Mouse (Mus musculus) limb, embryonic 13.5 days (tissue): ENCODE measurements around the gene Tsr1. TPM values are rescaled to one million over a fixed set of nuclear protein-coding genes. Genes with fewer than 3 reads are reported as not detected.
A peak's percentile ranks its signal among the peaks of the same experiment; 100 is the strongest.

Source experiments
- ATAC-seq: fragments of 200-750 bp; cut with Nextera tagmentation; 2 replicates; pipeline ENCODE4 v1.8.0; 2017; ENCODE audit warnings: low read depth, moderate number of reproducible peaks, moderate TSS enrichment; ENCODE audit not compliant: low FRiP score
- H3K27ac ChIP-seq: fragments of 300-500 bp; sonication (generic); 2 replicates; pipeline ENCODE4 v1.5.1; 2015; ENCODE audit warnings: inconsistent platforms, mild to moderate bottlenecking, moderate library complexity
- H3K27me3 ChIP-seq: fragments of 300-500 bp; sonication (generic); 2 replicates; pipeline ENCODE4 v1.6.1; 2015; ENCODE audit warnings: mild to moderate bottlenecking, inconsistent platforms
- H3K36me3 ChIP-seq: fragments of 300-500 bp; sonication (generic); 2 replicates; pipeline ENCODE4 v1.6.1; 2015; ENCODE audit warnings: inconsistent platforms, mild to moderate bottlenecking, moderate library complexity
- H3K4me1 ChIP-seq: fragments of 300-500 bp; sonication (generic); 2 replicates; pipeline ENCODE4 v1.6.1; 2015; ENCODE audit warnings: inconsistent platforms
- H3K4me2 ChIP-seq: fragments of 300-500 bp; sonication (generic); replicated peaks from 2 replicates; pipeline ENCODE4 v1.6.1; 2015; ENCODE audit warnings: inconsistent platforms, mild to moderate bottlenecking, moderate library complexity
- H3K4me3 ChIP-seq: fragments of 300-500 bp; sonication (generic); 2 replicates; pipeline ENCODE4 v1.5.1; 2015; ENCODE audit warnings: moderate library complexity, mild to moderate bottlenecking, inconsistent platforms
- H3K9ac ChIP-seq: fragments of 300-500 bp; sonication (generic); 2 replicates; pipeline ENCODE4 v1.6.1; 2015; ENCODE audit warnings: mild to moderate bottlenecking, inconsistent platforms
- H3K9me3 ChIP-seq: fragments of 300-500 bp; sonication (generic); 2 replicates; pipeline ENCODE4 v1.6.1; 2016; ENCODE audit warnings: inconsistent platforms
- WGBS: fragments of 180-500 bp; shearing (Covaris S2); methylation state at CpG from one replicate; pipeline ENCODE4 v1.1.7; 2015; 5-methylcytosine and 5-hydroxymethylcytosine counted together
- polyA plus RNA-seq: library from polyadenylated mRNA; unstranded; fragments of >200 nt; fragmentation: Nextera tagmentation; extraction: Ambion mirVana; gene quantifications from 2 replicates; pipeline ENCODE4 v1.2.1, GENCODE M21; 2015

The Tsr1 gene
- 44.8 and 45.6 TPM in 2 replicates for polyA plus RNA-seq

DNA sequence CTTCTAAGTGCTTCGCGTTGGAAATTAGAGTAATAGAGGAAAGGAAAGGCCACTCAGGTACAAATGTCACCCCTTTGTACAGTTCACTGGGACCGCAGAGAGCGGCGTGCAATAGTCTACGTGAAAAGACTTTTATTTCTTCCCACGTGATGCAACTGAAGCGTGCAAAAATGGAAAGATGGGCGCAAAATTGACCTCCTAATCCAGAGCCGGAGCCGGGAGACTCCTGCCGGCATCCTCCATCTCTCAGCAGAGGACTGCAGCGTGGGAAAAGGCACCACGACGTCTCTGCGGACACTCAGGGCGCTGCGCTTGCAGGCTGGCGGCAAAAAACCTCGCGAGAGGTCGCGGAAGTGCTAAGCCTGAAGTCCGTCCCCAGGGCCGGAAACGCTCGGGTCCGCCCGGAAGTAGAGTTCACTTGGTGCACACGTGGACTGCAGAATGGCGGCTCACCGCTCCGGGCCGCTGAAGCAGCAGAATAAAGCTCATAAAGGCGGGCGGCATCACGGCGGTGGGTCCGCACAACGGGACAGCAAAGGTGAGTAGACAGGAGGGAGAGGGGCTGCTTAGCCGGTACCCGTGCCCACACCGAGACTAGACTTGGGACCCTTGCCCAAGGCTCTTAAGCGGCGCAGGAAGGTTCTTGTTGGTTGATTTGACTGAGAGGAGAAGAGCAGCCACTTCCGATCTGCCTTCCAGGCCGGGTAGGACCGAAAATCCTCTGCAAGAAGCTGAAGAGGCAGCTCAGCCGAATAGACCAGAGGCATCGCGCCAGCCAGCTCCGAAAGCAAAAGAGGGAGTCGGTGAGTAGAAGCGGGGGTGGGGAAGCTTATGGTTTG is at the start of gene Tsr1:
Gene Tsr1 (plus strand): TSS at position 394 of the 839 bp plus-strand sequence.
- ATAC-seq = peak; percentile 83
- H3K27me3 ChIP-seq = no peaks in the 10 kb centered on the region
- H3K27ac ChIP-seq = peak within 1 kb of the TSS; percentile 75
- H3K4me3 ChIP-seq = peak within 1 kb of the TSS; percentile 91
- WGBS = under 1% methylated on average over 54 of the region's 54 CpGs
- peaks cover 33% of the 10 kb centered on the region for H3K36me3 ChIP-seq
- no peaks in the 10 kb centered on the region for H3K9me3 ChIP-seq
- peak within 1 kb of the TSS; percentile 80 for H3K9ac ChIP-seq
- H3K4me2 ChIP-seq = peak within 1 kb of the TSS; percentile 88
- peaks cover 19% of the 10 kb centered on the region for H3K4me1 ChIP-seq

- WGBS = 79% methylated on average over 14 of the region's 14 CpGs
- peaks cover 18% of the 10 kb centered on the region for H3K36me3 ChIP-seq
- ATAC-seq = no peak
- H3K4me1 ChIP-seq = peaks cover 13% of the 10 kb centered on the region
- no peak overlapping the region for H3K4me2 ChIP-seq
- no peak overlapping the region for H3K4me3 ChIP-seq
- no peaks in the 10 kb centered on the region for H3K9me3 ChIP-seq
- H3K27ac ChIP-seq = no peak overlapping the region
- no peak overlapping the region for H3K9ac ChIP-seq
- H3K27me3 ChIP-seq = no peaks in the 10 kb centered on the region
Measured at GRCm38 (mm10) chr11:74850998-74851661, 46.7 kb upstream of the Tsr1 start.

DNA sequence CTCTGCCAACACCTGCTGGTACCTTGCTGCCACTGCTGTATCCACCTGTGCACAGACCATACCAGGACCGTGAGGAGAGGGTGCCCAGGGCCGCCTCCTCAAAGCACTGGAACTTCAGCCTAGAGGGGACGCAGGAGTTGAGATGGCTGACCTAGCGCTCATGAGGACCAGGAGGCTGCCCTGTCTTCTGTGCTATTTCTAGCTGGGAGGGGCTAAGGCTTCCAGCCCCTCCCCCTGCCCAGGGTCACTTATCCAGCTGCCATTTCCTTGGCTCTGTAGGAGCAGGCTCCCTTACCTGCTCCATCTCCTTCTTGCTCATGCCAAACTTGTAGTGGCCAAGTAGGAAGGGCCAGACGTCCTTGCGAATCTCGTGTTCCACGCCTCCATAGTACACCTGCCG is 40.1 kb upstream of the Tsr1 start:
- H3K4me3 ChIP-seq = no peak overlapping the region
- H3K9me3 ChIP-seq = no peaks in the 10 kb centered on the region
- no peaks in the 10 kb centered on the region for H3K4me1 ChIP-seq
- ATAC-seq = no peak
- H3K9ac ChIP-seq = no peak overlapping the region
- no peak overlapping the region for H3K4me2 ChIP-seq
- no peaks in the 10 kb centered on the region for H3K27me3 ChIP-seq
- H3K27ac ChIP-seq = no peak overlapping the region
- peaks cover 21% of the 10 kb centered on the region for H3K36me3 ChIP-seq
- WGBS = 82% methylated on average over 9 of the region's 9 CpGs

GRCm38 (mm10) chr11:74862129-74862528 is 35.7 kb upstream of the Tsr1 start:
- Histone ChIP-seq H3K4me3 (no peak overlapping the region), H3K27ac (no peak overlapping the region), H3K9ac (no peak overlapping the region), H3K27me3 (no peaks in the 10 kb centered on the region), H3K4me1 (no peaks in the 10 kb centered on the region), H3K36me3 (peaks cover 12% of the 10 kb centered on the region), H3K9me3 (no peaks in the 10 kb centered on the region), H3K4me2 (no peak overlapping the region)
- WGBS = 77% methylated on average over 5 of the region's 5 CpGs
- ATAC-seq = no peak

DNA sequence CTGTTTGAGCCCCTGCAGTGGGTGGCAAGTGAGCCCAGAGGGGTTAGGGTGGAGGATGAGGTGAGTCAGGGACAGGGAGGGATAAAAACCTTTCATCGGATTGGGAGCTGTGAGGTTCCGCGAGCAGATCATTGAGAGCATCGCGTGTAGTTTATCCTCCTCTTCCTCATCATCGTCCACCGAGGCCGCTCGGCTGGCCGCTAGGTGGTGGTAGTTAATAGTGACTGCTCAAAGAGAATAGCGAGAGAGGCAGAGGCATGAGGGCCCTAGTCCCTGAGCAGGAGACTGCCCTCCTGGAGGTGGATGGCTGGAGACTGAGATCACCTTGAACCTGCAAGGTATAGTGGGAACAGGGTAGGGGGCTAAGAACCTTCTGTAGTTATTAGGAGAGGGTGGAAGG is 34.4 kb upstream of the Tsr1 start:
- 20% methylated on average over 11 of the region's 11 CpGs for WGBS
- Histone ChIP-seq H3K4me1 (no peaks in the 10 kb centered on the region), H3K4me3 (no peak overlapping the region), H3K9me3 (no peaks in the 10 kb centered on the region), H3K9ac (0 out of 2 replicates have a peak overlapping the region, but pooled peaks have one; percentile 13), H3K27ac (no peak overlapping the region), H3K4me2 (no peak overlapping the region), H3K36me3 (peaks cover 15% of the 10 kb centered on the region), H3K27me3 (no peaks in the 10 kb centered on the region)
- no peak for ATAC-seq

- Histone ChIP-seq H3K27me3 (no peaks in the 10 kb centered on the region), H3K4me3 (no peak overlapping the region), H3K9me3 (no peaks in the 10 kb centered on the region), H3K27ac (no peak overlapping the region), H3K4me1 (no peaks in the 10 kb centered on the region), H3K9ac (no peak overlapping the region), H3K4me2 (no peak overlapping the region), H3K36me3 (peaks cover 13% of the 10 kb centered on the region)
- 80% methylated on average over 9 of the region's 9 CpGs for WGBS
- no peak for ATAC-seq
Measured at GRCm38 (mm10) chr11:74864421-74864820, 33.5 kb upstream of the Tsr1 start.

DNA sequence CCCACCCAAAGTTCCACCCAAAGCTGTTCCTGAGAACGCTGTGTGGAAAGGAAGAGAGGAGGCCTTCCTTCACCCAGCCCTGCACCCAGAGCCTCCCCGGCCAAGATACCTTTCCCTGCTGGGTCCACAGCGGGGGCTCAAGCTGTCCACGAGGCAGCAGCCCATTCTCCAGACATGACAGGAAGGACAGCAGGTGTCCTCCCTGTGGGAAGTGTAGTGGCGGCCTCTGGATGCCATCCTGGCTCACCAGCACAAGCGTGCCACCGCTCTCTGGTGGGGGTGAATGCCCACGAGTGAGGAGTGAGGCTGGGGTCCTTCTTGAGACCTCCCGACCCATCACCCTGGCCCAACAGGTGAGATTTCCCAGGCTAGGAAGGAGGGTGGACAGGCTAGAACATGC is 32.6 kb upstream of the Tsr1 start:
- Histone ChIP-seq H3K9me3 (no peaks in the 10 kb centered on the region), H3K27me3 (no peaks in the 10 kb centered on the region), H3K9ac (no peak overlapping the region), H3K4me1 (no peaks in the 10 kb centered on the region), H3K4me2 (no peak overlapping the region), H3K27ac (no peak overlapping the region), H3K36me3 (peaks cover 13% of the 10 kb centered on the region), H3K4me3 (no peak overlapping the region)
- 82% methylated on average over 9 of the region's 9 CpGs for WGBS
- ATAC-seq = no peak

DNA sequence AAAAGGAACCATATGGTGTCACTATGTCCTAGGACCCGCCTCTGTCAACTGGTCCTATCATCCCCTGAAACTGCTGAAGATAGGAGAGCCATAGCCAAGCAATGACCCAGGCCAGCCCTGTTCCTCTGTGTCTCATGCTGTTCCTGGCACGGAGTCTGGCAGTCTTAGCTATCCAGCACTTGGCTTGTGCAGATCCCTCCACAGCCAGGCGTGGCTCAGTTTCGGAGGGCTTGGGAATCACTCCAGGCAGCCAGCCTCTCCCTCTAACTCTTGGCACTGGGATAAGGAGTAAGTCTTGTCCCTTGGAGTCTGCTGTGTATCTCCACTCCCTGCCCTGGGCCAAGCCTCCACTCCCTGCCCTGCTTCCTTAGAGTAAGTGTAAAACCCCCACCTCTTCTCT is 31.2 kb upstream of the Tsr1 start:
- peaks cover 13% of the 10 kb centered on the region for H3K36me3 ChIP-seq

DNA sequence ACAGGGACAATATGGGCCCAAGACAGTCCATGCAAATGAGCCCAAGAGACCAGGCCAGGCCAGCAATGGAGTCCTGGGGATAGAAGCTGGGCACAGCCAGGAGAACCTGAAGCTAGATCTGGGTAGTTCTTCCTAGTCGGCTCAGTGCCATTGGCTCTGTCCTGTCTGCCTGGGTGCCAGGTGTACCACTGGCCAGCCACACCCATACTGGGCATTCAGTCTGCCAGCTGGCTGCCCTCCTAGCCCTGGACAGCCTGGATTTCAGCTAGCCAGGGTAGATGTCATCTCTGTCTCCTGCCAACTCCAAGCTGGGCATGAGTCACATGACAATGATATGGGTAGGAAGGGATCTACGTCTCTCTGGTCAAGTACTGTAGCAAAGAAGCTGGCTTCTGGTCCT is 30.7 kb upstream of the Tsr1 start:
- H3K4me3 ChIP-seq = no peak overlapping the region
- H3K9ac ChIP-seq = no peak overlapping the region
- no peaks in the 10 kb centered on the region for H3K27me3 ChIP-seq
- H3K9me3 ChIP-seq = no peaks in the 10 kb centered on the region
- 82% methylated on average over 2 of the region's 2 CpGs for WGBS
- peaks cover 13% of the 10 kb centered on the region for H3K36me3 ChIP-seq
- H3K4me1 ChIP-seq = peaks cover 13% of the 10 kb centered on the region
- H3K27ac ChIP-seq = no peak overlapping the region
- no peak overlapping the region for H3K4me2 ChIP-seq
- no peak for ATAC-seq

More for the DNA sequence above, 31.2 kb upstream of the Tsr1 start:
- Histone ChIP-seq H3K27me3 (no peaks in the 10 kb centered on the region), H3K9me3 (no peaks in the 10 kb centered on the region), H3K9ac (no peak overlapping the region), H3K4me1 (peaks cover 10% of the 10 kb centered on the region), H3K4me3 (no peak overlapping the region), H3K4me2 (no peak overlapping the region), H3K27ac (no peak overlapping the region)
- 76% methylated on average over 4 of the region's 4 CpGs for WGBS
- no peak for ATAC-seq

DNA sequence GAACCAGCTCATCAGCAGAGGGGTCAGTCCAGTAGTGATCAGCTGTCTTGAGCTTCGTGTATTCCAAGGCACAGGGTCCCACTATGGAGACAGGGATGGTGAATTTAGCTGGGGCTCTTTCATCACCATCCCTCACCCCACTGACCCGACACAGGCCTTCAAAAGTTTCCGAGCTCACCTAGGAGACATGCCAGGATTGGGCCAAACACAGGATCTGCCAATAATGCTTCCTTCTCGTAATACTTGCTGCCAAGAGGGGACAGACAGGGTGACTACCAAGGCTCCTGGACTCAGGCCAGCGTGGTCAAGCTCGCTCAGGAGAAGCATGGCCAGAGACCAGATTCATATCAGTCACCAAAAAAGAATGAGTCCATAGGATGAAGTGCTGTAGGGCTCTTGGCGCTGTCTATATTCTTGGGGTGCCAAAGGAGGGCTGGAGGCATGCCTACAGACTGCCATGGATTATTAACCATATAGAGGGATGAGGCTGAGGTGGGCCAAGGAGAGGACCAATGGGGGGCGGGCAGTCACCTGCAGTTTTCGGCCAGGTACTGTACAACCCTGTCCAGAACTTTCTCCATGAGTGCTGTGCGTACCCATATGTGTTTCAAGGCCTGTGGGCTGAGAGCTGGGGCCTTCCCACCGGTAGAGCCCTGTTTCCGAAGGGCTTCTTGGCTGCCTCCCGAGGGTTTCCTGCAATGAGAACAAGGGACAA is 29.7 kb upstream of the Tsr1 start:
- WGBS = 89% methylated on average over 13 of the region's 13 CpGs
- Histone ChIP-seq H3K36me3 (peaks cover 13% of the 10 kb centered on the region), H3K4me3 (no peak overlapping the region), H3K27me3 (no peaks in the 10 kb centered on the region), H3K9ac (no peak overlapping the region), H3K9me3 (no peaks in the 10 kb centered on the region), H3K4me1 (peaks cover 13% of the 10 kb centered on the region), H3K4me2 (no peak overlapping the region), H3K27ac (no peak overlapping the region)
- ATAC-seq = no peak

DNA sequence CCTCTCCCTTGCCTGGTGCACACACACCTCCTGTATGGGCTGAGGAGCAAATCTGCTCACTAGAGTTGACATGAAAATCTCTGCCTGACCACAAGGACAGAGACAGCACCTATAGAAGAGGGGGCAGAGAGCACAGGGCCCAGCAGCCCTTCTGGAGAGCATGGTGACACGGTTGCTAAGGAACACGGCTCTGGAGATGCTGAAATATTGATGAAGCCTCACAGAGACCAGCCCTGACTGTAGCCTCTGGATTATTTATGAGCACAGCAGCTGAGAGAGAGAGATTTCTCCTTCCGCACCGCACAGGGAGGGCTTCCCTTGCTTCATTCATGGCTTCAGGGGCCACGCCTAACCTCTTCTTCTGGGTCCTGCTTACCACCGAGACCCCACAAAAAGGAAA is 28.3 kb upstream of the Tsr1 start:
- H3K9ac ChIP-seq = no peak overlapping the region

DNA sequence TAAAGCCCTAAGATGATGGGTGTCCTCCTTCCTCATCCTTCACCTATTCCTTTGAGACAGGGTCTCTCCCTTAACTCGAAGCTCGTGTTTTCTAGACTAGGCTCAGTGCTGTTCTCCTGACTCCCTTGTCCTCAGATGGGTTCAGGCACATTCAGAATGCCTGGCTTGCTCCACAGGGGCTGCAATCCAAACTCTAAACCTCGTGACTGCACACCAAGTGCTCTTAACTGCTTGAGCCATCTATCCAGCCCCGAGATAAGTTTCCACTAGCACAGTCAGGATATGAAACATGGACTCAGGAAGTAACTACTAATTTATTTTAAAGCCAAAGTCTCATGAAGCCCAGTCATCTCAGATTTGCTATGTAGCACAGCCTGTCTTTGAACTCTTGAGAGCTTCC is 27.3 kb upstream of the Tsr1 start:
- no peak for ATAC-seq

More for the DNA sequence above, 28.3 kb upstream of the Tsr1 start:
- H3K4me1 ChIP-seq = peaks cover 21% of the 10 kb centered on the region
- H3K27ac ChIP-seq = no peak overlapping the region
- no peak overlapping the region for H3K4me2 ChIP-seq
- H3K36me3 ChIP-seq = peaks cover 13% of the 10 kb centered on the region
- no peaks in the 10 kb centered on the region for H3K27me3 ChIP-seq
- 87% methylated on average over 6 of the region's 6 CpGs for WGBS
- no peak overlapping the region for H3K4me3 ChIP-seq
- no peak for ATAC-seq
- no peaks in the 10 kb centered on the region for H3K9me3 ChIP-seq

More for the DNA sequence above, 27.3 kb upstream of the Tsr1 start:
- no peak overlapping the region for H3K4me3 ChIP-seq
- 67% methylated on average over 4 of the region's 4 CpGs for WGBS
- H3K27ac ChIP-seq = no peak overlapping the region
- peaks cover 28% of the 10 kb centered on the region for H3K4me1 ChIP-seq
- no peak overlapping the region for H3K4me2 ChIP-seq
- H3K9ac ChIP-seq = no peak overlapping the region
- peaks cover 9% of the 10 kb centered on the region for H3K36me3 ChIP-seq
- H3K27me3 ChIP-seq = no peaks in the 10 kb centered on the region
- H3K9me3 ChIP-seq = no peaks in the 10 kb centered on the region
